Mouse (Mus musculus) embryo, embryonic 11.5 days (tissue): ENCODE measurements around the gene Hipk2.

ENCODE experiments used
- DNase-seq: peaks from one replicate; pipeline ENCODE4 v3.0.0-alpha.2; 2012; ENCODE audit warnings: low read depth, low spot score

Gene Hipk2

GRCm38 (mm10) chr6:38833721-38834120, 42.2 kb downstream of the Hipk2 start:
- DNase-seq = no peak

- no peak for DNase-seq
Measured at GRCm38 (mm10) chr6:38829452-38829851, 46.5 kb downstream of the Hipk2 start.

GRCm38 (mm10) chr6:38828211-38828610, 47.8 kb downstream of the Hipk2 start:
- no peak for DNase-seq

- DNase-seq = no peak
Measured at GRCm38 (mm10) chr6:38827435-38827834, 48.5 kb downstream of the Hipk2 start.

GRCm38 (mm10) chr6:38826857-38827256, 49.1 kb downstream of the Hipk2 start:
- DNase-seq = no peak

- DNase-seq = no peak
Measured at GRCm38 (mm10) chr6:38825886-38826285, 50.1 kb downstream of the Hipk2 start.

GRCm38 (mm10) chr6:38823827-38824226, 52.1 kb downstream of the Hipk2 start:
- DNase-seq = no peak

GRCm38 (mm10) chr6:38823164-38823563, 52.8 kb downstream of the Hipk2 start:
- no peak for DNase-seq

GRCm38 (mm10) chr6:38821686-38822085, 54.3 kb downstream of the Hipk2 start:
- no peak for DNase-seq

- no peak for DNase-seq
Measured at GRCm38 (mm10) chr6:38820862-38821261, 55.1 kb downstream of the Hipk2 start.

GRCm38 (mm10) chr6:38816216-38816615, 59.7 kb downstream of the Hipk2 start:
- no peak for DNase-seq

GRCm38 (mm10) chr6:38815582-38815981, 60.4 kb downstream of the Hipk2 start:
- no peak for DNase-seq

GRCm38 (mm10) chr6:38814690-38815089, 61.3 kb downstream of the Hipk2 start:
- no peak for DNase-seq

- no peak for DNase-seq
Measured at GRCm38 (mm10) chr6:38811459-38812145, 64.4 kb downstream of the Hipk2 start.

GRCm38 (mm10) chr6:38810121-38810475, 65.9 kb downstream of the Hipk2 start:
- no peak for DNase-seq

GRCm38 (mm10) chr6:38809396-38810120, 66.4 kb downstream of the Hipk2 start:
- DNase-seq = no peak

GRCm38 (mm10) chr6:38808317-38808716, 67.6 kb downstream of the Hipk2 start:
- no peak for DNase-seq

- DNase-seq = no peak
Measured at GRCm38 (mm10) chr6:38806963-38807445, 69.0 kb downstream of the Hipk2 start.

- no peak for DNase-seq
Measured at GRCm38 (mm10) chr6:38805612-38806011, 70.4 kb downstream of the Hipk2 start.

GRCm38 (mm10) chr6:38801252-38801651, 74.7 kb downstream of the Hipk2 start:
- no peak for DNase-seq

- no peak for DNase-seq
Measured at GRCm38 (mm10) chr6:38797548-38797947, 78.4 kb downstream of the Hipk2 start.

GRCm38 (mm10) chr6:38796993-38797392, 79.0 kb downstream of the Hipk2 start:
- no peak for DNase-seq

GRCm38 (mm10) chr6:38796388-38796787, 79.6 kb downstream of the Hipk2 start:
- no peak for DNase-seq
